Mouse (Mus musculus): Measurements from ENCODE around the gene Crb3. TPM values are rescaled to one million over a fixed set of nuclear protein-coding genes. Genes with fewer than 3 reads are reported as not detected.

The Crb3 gene
- polyA plus RNA-seq, 1 experiment from 2014 or later, result 2.9 TPM

GRCm38 (mm10) chr17:57107064-57107463, 48.2 kb downstream of the Crb3 start:
- peaks cover 18% of the 10 kb centered on the region for H3K4me1 ChIP-seq (replicated peaks)
- no peak overlapping the region for H3K9ac ChIP-seq
- WGBS (ENCODE audit: insufficient replicate concordance), result 57% methylated on average over 5 of the region's 5 CpGs
- no peaks in the 10 kb centered on the region for H3K9me3 ChIP-seq (replicated peaks)
- H3K36me3 ChIP-seq, result no peaks in the 10 kb centered on the region
- H3K27me3 ChIP-seq, result peaks cover 34% of the 10 kb centered on the region
- DNase-seq (no peak), ATAC-seq (ENCODE audit: low read depth) (no peak)
- H3K27ac ChIP-seq, result no peak overlapping the region
- no peak overlapping the region for H3K4me3 ChIP-seq (replicated peaks)
- no peak overlapping the region for H3K4me2 ChIP-seq

- H3K9me3 ChIP-seq (replicated peaks), result no peaks in the 10 kb centered on the region
- no peak for ATAC-seq (ENCODE audit: low read depth)
- H3K4me3 ChIP-seq (replicated peaks), result no peak overlapping the region
- H3K4me1 ChIP-seq (replicated peaks), result peaks cover 18% of the 10 kb centered on the region
- DNase-seq, result no peak
- H3K27me3 ChIP-seq, result peaks cover 34% of the 10 kb centered on the region
- H3K36me3 ChIP-seq, result no peaks in the 10 kb centered on the region
- H3K27ac ChIP-seq, result no peak overlapping the region
- 64% methylated on average over 7 of the region's 7 CpGs for WGBS (ENCODE audit: insufficient replicate concordance)
- H3K9ac ChIP-seq, result no peak overlapping the region
- H3K4me2 ChIP-seq, result no peak overlapping the region
Observed at GRCm38 (mm10) chr17:57108040-57108665, 49.2 kb downstream of the Crb3 start.

GRCm38 (mm10) chr17:57108666-57109171, 49.8 kb downstream of the Crb3 start:
- 36% methylated on average over 5 of the region's 5 CpGs for WGBS (ENCODE audit: insufficient replicate concordance)
- no peak overlapping the region for H3K4me2 ChIP-seq
- DNase-seq, result no peak
- no peak overlapping the region for H3K4me3 ChIP-seq (replicated peaks)
- no peaks in the 10 kb centered on the region for H3K9me3 ChIP-seq (replicated peaks)
- H3K9ac ChIP-seq, result no peak overlapping the region
- no peaks in the 10 kb centered on the region for H3K36me3 ChIP-seq
- peaks cover 32% of the 10 kb centered on the region for H3K27me3 ChIP-seq
- peaks cover 18% of the 10 kb centered on the region for H3K4me1 ChIP-seq (replicated peaks)
- H3K27ac ChIP-seq, result no peak overlapping the region
- no peak for ATAC-seq (ENCODE audit: low read depth)

GRCm38 (mm10) chr17:57110005-57110404, 51.1 kb downstream of the Crb3 start:
- H3K4me2 ChIP-seq, result no peak overlapping the region
- H3K9me3 ChIP-seq (replicated peaks), result no peaks in the 10 kb centered on the region
- no peak overlapping the region for H3K4me3 ChIP-seq (replicated peaks)
- peaks cover 11% of the 10 kb centered on the region for H3K4me1 ChIP-seq (replicated peaks)
- 31% methylated on average over 1 of the region's 1 CpGs for WGBS (ENCODE audit: insufficient replicate concordance)
- 0 out of 2 replicates have a peak, but pooled peaks have one; percentile 41 for ATAC-seq (ENCODE audit: low read depth)
- H3K27ac ChIP-seq, result no peak overlapping the region
- no peak overlapping the region for H3K9ac ChIP-seq
- peaks cover 29% of the 10 kb centered on the region for H3K27me3 ChIP-seq
- no peak for DNase-seq
- H3K36me3 ChIP-seq, result no peaks in the 10 kb centered on the region

- no peaks in the 10 kb centered on the region for H3K36me3 ChIP-seq
- H3K9me3 ChIP-seq (replicated peaks), result no peaks in the 10 kb centered on the region
- WGBS (ENCODE audit: insufficient replicate concordance), result 53% methylated on average over 10 of the region's 10 CpGs
- H3K4me3 ChIP-seq (replicated peaks), result no peak overlapping the region
- H3K27ac ChIP-seq, result no peak overlapping the region
- DNase-seq (no peak), ATAC-seq (ENCODE audit: low read depth) (no peak; the same call in 1 of the 2 replicates)
- H3K4me1 ChIP-seq (replicated peaks), result peaks cover 4% of the 10 kb centered on the region; the same call in 1 of the 2 replicates
- H3K9ac ChIP-seq, result no peak overlapping the region
- peaks cover 22% of the 10 kb centered on the region for H3K27me3 ChIP-seq
- H3K4me2 ChIP-seq, result no peak overlapping the region
Observed at GRCm38 (mm10) chr17:57112768-57113474, 54.0 kb downstream of the Crb3 start.

Other genes with a start within 250 kb of the Crb3 start
- 10.1 and 10.7 TPM in 2 replicates for gene Rfx2, start 228.1 kb upstream of the Crb3 start, polyA plus RNA-seq (2015; fragmentation: Nextera tagmentation; extraction: Ambion mirVana)
- gene Acsbg2, start 184.7 kb upstream of the Crb3 start, polyA plus RNA-seq (2015; fragmentation: Nextera tagmentation; extraction: Ambion mirVana), result not detected in 2 replicates
- gene 1700061G19Rik, start 183.6 kb upstream of the Crb3 start, polyA plus RNA-seq (2015; fragmentation: Nextera tagmentation; extraction: Ambion mirVana), result 0.03 and 0.08 TPM in 2 replicates
- gene Mllt1, start 123.7 kb upstream of the Crb3 start, polyA plus RNA-seq (2015; fragmentation: Nextera tagmentation; extraction: Ambion mirVana), result 11.0 and 12.1 TPM in 2 replicates
- not detected in 2 replicates for gene Acer1, start 77.0 kb upstream of the Crb3 start, polyA plus RNA-seq (2015; fragmentation: Nextera tagmentation; extraction: Ambion mirVana)
- gene Clpp, start 68.8 kb upstream of the Crb3 start, polyA plus RNA-seq (2015; fragmentation: Nextera tagmentation; extraction: Ambion mirVana), result 88.2 and 100.0 TPM in 2 replicates
- 19.7 and 20.9 TPM in 2 replicates for gene Alkbh7, start 61.8 kb upstream of the Crb3 start, polyA plus RNA-seq (2015; fragmentation: Nextera tagmentation; extraction: Ambion mirVana)
- 0.23 TPM in 1 of 2 replicates, not detected in the other for gene Pspn, start 59.1 kb upstream of the Crb3 start, polyA plus RNA-seq (2015; fragmentation: Nextera tagmentation; extraction: Ambion mirVana)
- gene Gtf2f1, start 47.8 kb upstream of the Crb3 start, polyA plus RNA-seq (2015; fragmentation: Nextera tagmentation; extraction: Ambion mirVana), result 64.4 and 73.9 TPM in 2 replicates
- 0.20 and 0.21 TPM in 2 replicates for gene Gm17949, start 47.6 kb upstream of the Crb3 start, polyA plus RNA-seq (2015; fragmentation: Nextera tagmentation; extraction: Ambion mirVana)
- gene Khsrp, start 27.6 kb upstream of the Crb3 start, polyA plus RNA-seq (2015; fragmentation: Nextera tagmentation; extraction: Ambion mirVana), result 26.2 and 27.8 TPM in 2 replicates
- not detected in 2 replicates for gene Slc25a41, start 17.5 kb upstream of the Crb3 start, polyA plus RNA-seq (2015; fragmentation: Nextera tagmentation; extraction: Ambion mirVana)
- 2.4 and 2.9 TPM in 2 replicates for gene Slc25a23, start 758 bp downstream of the Crb3 start, polyA plus RNA-seq (2015; fragmentation: Nextera tagmentation; extraction: Ambion mirVana)
- 0.97 and 1.6 TPM in 2 replicates for gene Dennd1c, start 19.4 kb downstream of the Crb3 start, polyA plus RNA-seq (2015; fragmentation: Nextera tagmentation; extraction: Ambion mirVana)
- gene Tubb4a, start 28.7 kb downstream of the Crb3 start, polyA plus RNA-seq (2015; fragmentation: Nextera tagmentation; extraction: Ambion mirVana), result 0.55 and 0.87 TPM in 2 replicates
- gene Tnfsf9, start 46.2 kb downstream of the Crb3 start, polyA plus RNA-seq (2015; fragmentation: Nextera tagmentation; extraction: Ambion mirVana), result 1.0 and 1.1 TPM in 2 replicates
- gene Cd70, start 90.7 kb downstream of the Crb3 start, polyA plus RNA-seq (2015; fragmentation: Nextera tagmentation; extraction: Ambion mirVana), result not detected in 2 replicates
- 1.4 and 1.8 TPM in 2 replicates for gene Tnfsf14, start 135.1 kb downstream of the Crb3 start, polyA plus RNA-seq (2015; fragmentation: Nextera tagmentation; extraction: Ambion mirVana)
- 98.2 and 119 TPM in 2 replicates for gene C3, start 169.0 kb downstream of the Crb3 start, polyA plus RNA-seq (2015; fragmentation: Nextera tagmentation; extraction: Ambion mirVana)
- gene Gpr108, start 189.3 kb downstream of the Crb3 start, polyA plus RNA-seq (2015; fragmentation: Nextera tagmentation; extraction: Ambion mirVana), result 13.7 and 15.2 TPM in 2 replicates
- 10.4 and 11.9 TPM in 2 replicates for gene Trip10, start 190.3 kb downstream of the Crb3 start, polyA plus RNA-seq (2015; fragmentation: Nextera tagmentation; extraction: Ambion mirVana)
- 11.6 and 12.5 TPM in 2 replicates for gene Vav1, start 220.0 kb downstream of the Crb3 start, polyA plus RNA-seq (2015; fragmentation: Nextera tagmentation; extraction: Ambion mirVana)

All from liver, embryonic 13.5 days (tissue).